Mouse (Mus musculus): ENCODE measurements around the gene Ly86. TPM values are rescaled to one million over a fixed set of nuclear protein-coding genes. Genes with fewer than 3 reads are reported as not detected.

The Ly86 gene
- polyA plus RNA-seq, 1 experiment from 2014 or later = 5.8 TPM

DNA sequence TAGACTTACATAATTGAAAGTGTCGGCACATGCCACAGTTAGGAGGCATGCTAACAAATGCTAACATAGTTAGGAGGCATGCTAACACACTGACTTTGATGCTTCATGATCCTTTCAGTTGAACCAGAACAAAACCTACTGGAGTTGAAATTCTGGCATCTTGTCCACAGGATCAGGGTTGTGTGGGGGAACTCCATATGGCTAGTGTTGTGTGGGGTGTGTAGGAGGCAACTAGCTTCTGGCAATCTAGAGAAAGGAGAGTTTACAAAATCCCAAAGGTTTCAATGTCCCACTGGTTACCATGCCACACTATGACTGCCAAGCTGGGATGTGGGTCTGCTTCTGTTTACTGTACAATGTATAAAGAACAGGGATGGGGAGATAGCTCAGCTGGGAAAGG lies 70.7 kb downstream of the Ly86 start:
- Histone ChIP-seq H3K4me2 (replicated peaks) (no peak overlapping the region), H3K9ac (replicated peaks) (no peak overlapping the region), H3K4me3 (no peak overlapping the region), H3K27me3 (0 out of 2 replicates have a peak, but pooled peaks cover 6% of the 10 kb centered on the region), H3K36me3 (no peaks in the 10 kb centered on the region), H3K4me1 (no peaks in the 10 kb centered on the region), H3K9me3 (no peaks in the 10 kb centered on the region), H3K27ac (replicated peaks) (no peak overlapping the region)
- WGBS = 92% methylated on average over 1 of the region's 1 CpGs
- ATAC-seq (ENCODE audit: low FRiP score, low read depth) = no peak

DNA sequence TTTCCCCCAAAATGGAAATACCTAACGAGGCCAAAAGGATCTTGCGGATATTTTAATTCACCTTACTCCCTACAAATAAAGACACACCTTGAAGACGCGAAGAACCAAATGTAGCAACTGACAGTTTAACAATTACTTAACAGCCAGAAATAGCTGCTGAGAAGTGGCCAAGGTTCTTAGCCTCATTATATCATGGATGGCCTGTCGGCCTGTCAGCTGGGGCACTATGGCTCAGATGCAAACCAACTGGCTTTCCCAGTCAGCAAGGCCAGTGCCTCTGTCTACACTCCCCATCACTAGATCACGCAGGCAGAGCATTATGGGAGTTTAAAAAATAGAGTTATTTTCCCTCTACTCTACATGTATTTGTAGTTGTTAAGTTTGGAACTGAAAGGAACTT lies 78.4 kb downstream of the Ly86 start:
- no peak for ATAC-seq (ENCODE audit: low FRiP score, low read depth)
- Histone ChIP-seq H3K4me3 (no peak overlapping the region), H3K9me3 (0 out of 2 replicates have a peak, but pooled peaks cover 4% of the 10 kb centered on the region), H3K9ac (replicated peaks) (no peak overlapping the region), H3K36me3 (no peaks in the 10 kb centered on the region), H3K4me1 (no peaks in the 10 kb centered on the region), H3K27me3 (no peaks in the 10 kb centered on the region; the same call in 1 of the 2 replicates), H3K4me2 (replicated peaks) (no peak overlapping the region), H3K27ac (replicated peaks) (no peak overlapping the region)
- WGBS = 93% methylated on average over 6 of the region's 6 CpGs

DNA sequence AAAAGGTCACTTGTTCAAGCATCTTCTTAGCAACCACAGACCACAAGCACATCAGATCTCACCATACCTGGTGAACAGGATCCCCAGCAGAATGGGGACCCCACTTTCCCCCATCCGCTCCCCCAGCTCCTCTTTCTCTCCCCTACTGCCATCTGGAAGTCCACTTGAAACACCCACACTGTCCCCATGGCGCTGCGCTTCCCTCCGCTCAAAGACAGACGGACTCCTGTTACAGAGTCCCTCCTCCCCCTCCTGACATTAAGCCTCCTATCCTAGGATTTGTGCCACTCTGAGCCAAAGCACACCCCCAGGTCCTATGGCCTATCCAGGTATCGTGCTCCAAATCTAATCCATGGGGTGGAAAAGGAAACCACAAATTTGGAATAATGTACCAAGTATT lies 79.9 kb downstream of the Ly86 start:
- no peak for ATAC-seq (ENCODE audit: low FRiP score, low read depth)
- Histone ChIP-seq H3K27ac (replicated peaks) (no peak overlapping the region), H3K4me3 (no peak overlapping the region), H3K4me2 (replicated peaks) (no peak overlapping the region), H3K9ac (replicated peaks) (no peak overlapping the region), H3K4me1 (no peaks in the 10 kb centered on the region), H3K27me3 (no peaks in the 10 kb centered on the region; the same call in 1 of the 2 replicates), H3K9me3 (0 out of 2 replicates have a peak, but pooled peaks cover 4% of the 10 kb centered on the region), H3K36me3 (no peaks in the 10 kb centered on the region)
- 96% methylated on average over 6 of the region's 6 CpGs for WGBS

DNA sequence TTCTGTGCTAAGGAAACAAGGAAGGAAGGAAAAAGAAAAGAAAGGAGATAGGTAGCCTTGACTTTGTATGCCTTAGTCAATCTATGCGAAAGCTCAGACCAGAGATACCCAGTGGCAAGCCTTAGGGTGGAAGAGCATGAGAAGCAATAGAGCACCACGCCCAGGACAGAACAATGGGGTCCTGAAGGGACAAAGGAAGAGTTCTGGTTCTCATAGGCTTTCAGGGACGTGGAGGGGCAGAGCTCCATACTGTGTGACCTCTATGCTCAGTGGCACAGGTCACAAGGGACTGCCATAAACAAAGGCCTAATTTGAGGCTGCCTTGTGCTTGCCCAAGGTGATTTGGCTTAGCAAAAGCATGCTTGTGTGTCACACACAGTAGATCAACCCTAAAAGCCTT lies 80.4 kb downstream of the Ly86 start:
- Histone ChIP-seq H3K27ac (replicated peaks) (no peak overlapping the region), H3K9me3 (0 out of 2 replicates have a peak, but pooled peaks cover 4% of the 10 kb centered on the region), H3K27me3 (no peaks in the 10 kb centered on the region; the same call in 1 of the 2 replicates), H3K4me1 (no peaks in the 10 kb centered on the region), H3K4me2 (replicated peaks) (no peak overlapping the region), H3K4me3 (no peak overlapping the region), H3K9ac (replicated peaks) (no peak overlapping the region), H3K36me3 (no peaks in the 10 kb centered on the region)
- WGBS = 69% methylated on average over 3 of the region's 3 CpGs
- no peak for ATAC-seq (ENCODE audit: low FRiP score, low read depth)

DNA sequence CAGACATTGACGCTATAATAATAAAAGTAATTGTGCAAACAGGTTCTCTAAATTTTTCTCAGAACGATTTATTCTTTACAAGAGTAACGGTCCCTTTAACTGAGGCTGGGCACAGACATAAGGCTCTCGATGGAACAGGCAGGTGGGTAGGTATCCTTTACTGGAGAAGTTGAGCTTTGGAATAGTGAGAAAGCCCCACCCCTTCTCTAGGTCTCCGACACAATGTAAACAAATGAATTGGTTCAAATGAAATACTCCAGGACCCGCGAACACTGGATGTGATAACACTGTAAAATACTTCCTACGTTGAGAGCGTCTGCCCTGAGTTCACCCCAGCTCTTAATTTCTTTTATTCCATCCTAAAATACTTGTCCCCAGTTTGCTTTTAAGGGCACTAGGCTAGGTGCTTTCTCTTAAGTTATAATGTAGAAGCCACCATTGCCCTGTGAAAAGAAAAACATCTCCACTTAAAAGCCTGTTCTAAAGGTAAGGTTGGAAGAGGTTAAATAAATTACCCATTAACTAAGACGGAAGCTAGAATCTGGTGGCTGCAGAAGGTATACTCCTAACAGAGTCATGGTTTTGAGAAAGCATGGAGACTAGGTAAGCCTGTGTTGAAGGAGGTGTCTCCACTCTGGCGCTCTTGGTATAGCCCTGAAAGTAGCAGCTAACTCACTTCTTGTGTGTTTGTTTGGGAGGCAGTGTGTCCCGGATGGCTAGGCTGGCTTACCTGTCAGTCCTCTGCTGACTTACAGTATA lies 81.7 kb downstream of the Ly86 start:
- WGBS = 87% methylated on average over 12 of the region's 12 CpGs
- ATAC-seq (ENCODE audit: low FRiP score, low read depth) = no peak
- no peaks in the 10 kb centered on the region for H3K27me3 ChIP-seq
- H3K36me3 ChIP-seq = no peaks in the 10 kb centered on the region
- no peak overlapping the region for H3K4me2 ChIP-seq (replicated peaks)
- H3K9me3 ChIP-seq = 0 out of 2 replicates have a peak, but pooled peaks cover 4% of the 10 kb centered on the region
- H3K27ac ChIP-seq (replicated peaks) = no peak overlapping the region
- H3K4me1 ChIP-seq = no peaks in the 10 kb centered on the region
- H3K9ac ChIP-seq (replicated peaks) = no peak overlapping the region
- H3K4me3 ChIP-seq = no peak overlapping the region

DNA sequence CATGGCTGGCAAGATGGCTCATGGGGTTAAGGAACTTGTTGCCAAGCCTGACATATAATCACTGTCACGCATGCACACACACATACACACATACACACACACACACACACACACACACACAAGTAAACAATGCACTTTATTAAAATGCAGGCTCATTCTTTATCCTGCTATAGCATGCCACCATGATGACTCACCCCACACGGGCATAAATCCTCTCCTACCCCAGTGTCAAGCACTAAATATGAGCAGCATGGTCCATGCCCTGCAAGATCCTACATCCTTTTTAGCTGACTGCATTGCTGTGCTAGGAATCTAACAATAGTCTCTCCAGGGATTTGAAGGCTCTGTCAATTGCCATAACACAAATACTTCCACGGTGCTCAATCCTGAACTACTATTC lies 83.5 kb downstream of the Ly86 start:
- H3K9me3 ChIP-seq = 0 out of 2 replicates have a peak, but pooled peaks cover 4% of the 10 kb centered on the region
- no peak overlapping the region for H3K9ac ChIP-seq (replicated peaks)
- no peak overlapping the region for H3K27ac ChIP-seq (replicated peaks)
- no peak for ATAC-seq (ENCODE audit: low FRiP score, low read depth)
- no peak overlapping the region for H3K4me2 ChIP-seq (replicated peaks)
- no peaks in the 10 kb centered on the region for H3K4me1 ChIP-seq
- 75% methylated on average over 3 of the region's 3 CpGs for WGBS
- no peak overlapping the region for H3K4me3 ChIP-seq
- H3K36me3 ChIP-seq = no peaks in the 10 kb centered on the region
- peaks cover 10% of the 10 kb centered on the region for H3K27me3 ChIP-seq

DNA sequence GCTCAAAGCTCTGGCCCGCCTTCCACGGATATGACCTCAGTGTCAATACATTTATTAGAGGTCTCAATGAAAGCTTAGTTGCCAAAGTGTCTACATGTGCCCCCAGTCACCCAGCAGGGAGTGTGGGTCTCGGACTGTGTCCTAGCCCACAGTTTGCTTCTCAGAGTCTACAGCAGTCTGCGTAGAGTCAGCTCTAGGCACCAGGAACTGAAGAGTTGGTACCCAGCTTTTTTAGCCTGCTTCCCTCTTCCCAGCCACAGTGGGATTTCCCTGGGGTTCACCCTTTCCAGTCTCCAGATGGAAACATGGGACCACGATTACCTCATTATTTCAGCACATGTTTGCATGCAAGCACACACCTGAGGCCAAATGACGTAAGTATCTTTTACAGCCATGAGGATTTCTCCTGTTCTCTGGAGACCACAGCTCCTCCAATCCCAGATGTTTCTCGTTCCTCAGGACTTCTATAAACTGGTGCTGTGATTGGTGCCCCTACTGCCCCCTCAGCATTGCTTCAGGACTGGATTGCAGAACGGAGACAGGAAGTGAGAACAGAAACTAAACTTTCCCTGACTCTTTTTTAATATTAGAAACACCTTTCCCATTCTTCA lies 84.8 kb downstream of the Ly86 start:
- Histone ChIP-seq H3K27me3 (peaks cover 10% of the 10 kb centered on the region), H3K36me3 (no peaks in the 10 kb centered on the region), H3K9ac (replicated peaks) (no peak overlapping the region), H3K4me1 (no peaks in the 10 kb centered on the region), H3K9me3 (no peaks in the 10 kb centered on the region), H3K27ac (replicated peaks) (no peak overlapping the region), H3K4me3 (no peak overlapping the region), H3K4me2 (replicated peaks) (no peak overlapping the region)
- ATAC-seq (ENCODE audit: low FRiP score, low read depth) = no peak
- WGBS = 75% methylated on average over 8 of the region's 8 CpGs

DNA sequence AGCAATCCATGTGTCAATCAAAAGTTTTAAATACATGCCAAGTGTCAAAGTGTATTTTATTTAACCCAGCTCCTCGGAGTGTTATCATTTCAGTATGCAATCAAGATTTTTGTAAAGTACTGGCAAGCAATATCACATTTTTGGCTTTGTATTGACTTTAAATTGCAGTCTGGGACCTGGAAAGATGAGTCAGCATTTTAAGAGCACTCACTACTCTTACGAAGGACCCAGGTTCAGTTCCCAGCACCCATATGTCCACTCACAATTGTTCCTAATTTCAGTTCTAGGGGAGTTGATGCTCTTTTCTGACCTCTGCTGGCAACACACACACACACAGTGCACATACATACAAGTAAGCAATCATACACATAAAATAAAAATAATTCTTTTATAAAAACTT lies 86.7 kb downstream of the Ly86 start:
- 98% methylated on average over 2 of the region's 2 CpGs for WGBS
- no peak for ATAC-seq (ENCODE audit: low FRiP score, low read depth)
- H3K27ac ChIP-seq (replicated peaks) = no peak overlapping the region

DNA sequence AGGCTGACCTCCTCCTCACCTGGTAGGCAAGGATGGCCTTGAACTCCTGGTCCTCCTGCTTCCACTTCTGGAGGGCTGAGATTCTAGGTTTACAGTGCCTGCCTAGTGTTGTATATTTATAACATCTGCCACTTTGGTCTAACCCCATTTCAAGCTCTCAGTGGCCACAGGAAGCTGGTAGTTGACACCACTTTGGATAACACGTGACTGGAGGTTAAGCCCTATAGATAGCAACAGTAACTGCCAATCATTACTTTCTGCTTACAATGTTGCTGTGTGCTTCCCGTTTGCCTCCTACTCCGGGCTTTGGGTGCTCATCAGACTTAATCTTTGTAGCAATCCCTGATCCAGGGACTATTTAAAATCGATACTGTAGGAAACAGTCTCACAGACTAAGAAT lies 87.6 kb downstream of the Ly86 start:
- H3K9ac ChIP-seq (replicated peaks) = no peak overlapping the region
- H3K9me3 ChIP-seq = no peaks in the 10 kb centered on the region
- 41% methylated on average over 4 of the region's 4 CpGs for whole genome bisulfite sequencing
- no peak for ATAC-seq (ENCODE audit: low FRiP score, low read depth)
- no peaks in the 10 kb centered on the region for H3K4me1 ChIP-seq
- H3K27ac ChIP-seq (replicated peaks) = no peak overlapping the region
- no peak overlapping the region for H3K4me3 ChIP-seq
- H3K36me3 ChIP-seq = no peaks in the 10 kb centered on the region
- peaks cover 33% of the 10 kb centered on the region for H3K27me3 ChIP-seq
- no peak overlapping the region for H3K4me2 ChIP-seq (replicated peaks)

More for the DNA sequence above, 86.7 kb downstream of the Ly86 start:
- H3K4me1 ChIP-seq = no peaks in the 10 kb centered on the region
- H3K4me3 ChIP-seq = no peak overlapping the region
- H3K9ac ChIP-seq (replicated peaks) = no peak overlapping the region
- no peaks in the 10 kb centered on the region for H3K9me3 ChIP-seq
- no peaks in the 10 kb centered on the region for H3K36me3 ChIP-seq
- peaks cover 25% of the 10 kb centered on the region for H3K27me3 ChIP-seq
- H3K4me2 ChIP-seq (replicated peaks) = no peak overlapping the region

DNA sequence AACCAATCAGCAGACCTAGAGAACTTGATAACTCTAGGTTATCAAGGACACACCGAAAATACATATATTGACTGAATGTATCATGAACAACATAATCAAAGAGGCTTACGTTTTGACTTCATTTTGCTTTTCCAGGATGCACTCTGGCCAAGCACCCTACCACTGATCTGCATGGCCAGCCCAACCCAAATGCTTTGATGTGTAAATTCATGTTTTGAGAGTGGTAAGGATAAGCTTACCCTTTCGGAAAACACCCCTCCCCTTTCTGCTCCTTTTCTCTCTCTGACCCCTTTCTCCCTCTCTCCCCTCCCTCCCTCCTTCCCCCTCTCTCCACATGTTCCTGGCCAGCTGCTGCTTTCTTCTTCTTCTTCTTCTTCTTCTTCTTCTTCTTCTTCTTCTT lies 88.1 kb downstream of the Ly86 start:
- WGBS = 35% methylated on average over 3 of the region's 3 CpGs
- no peak overlapping the region for H3K4me3 ChIP-seq
- H3K36me3 ChIP-seq = no peaks in the 10 kb centered on the region
- no peak overlapping the region for H3K4me2 ChIP-seq (replicated peaks)
- H3K4me1 ChIP-seq = no peaks in the 10 kb centered on the region
- H3K9me3 ChIP-seq = no peaks in the 10 kb centered on the region
- no peak for ATAC-seq (ENCODE audit: low FRiP score, low read depth)
- no peak overlapping the region for H3K27ac ChIP-seq (replicated peaks)
- H3K27me3 ChIP-seq = peaks cover 37% of the 10 kb centered on the region
- no peak overlapping the region for H3K9ac ChIP-seq (replicated peaks)

DNA sequence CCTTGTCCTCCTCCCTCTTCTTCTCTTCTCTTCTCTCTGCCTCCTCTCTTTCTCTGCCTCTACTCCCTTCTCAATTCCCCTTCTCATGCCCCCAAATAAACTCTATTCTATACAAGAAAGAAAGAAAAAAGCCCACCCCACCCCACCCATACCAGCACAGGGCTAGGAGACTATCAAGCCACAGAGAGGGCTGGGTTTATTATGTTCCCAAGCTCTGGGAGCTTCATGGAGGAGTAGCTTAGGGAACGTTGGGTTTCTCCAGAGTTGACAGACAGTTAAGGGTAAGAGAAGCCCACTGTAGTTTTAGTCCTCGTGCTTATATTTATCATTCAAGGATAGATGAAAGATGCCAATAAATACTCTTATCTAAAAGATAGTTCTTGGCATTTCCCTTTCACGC lies 88.7 kb downstream of the Ly86 start:
- Histone ChIP-seq H3K4me3 (no peak overlapping the region), H3K4me2 (replicated peaks) (no peak overlapping the region), H3K27me3 (peaks cover 42% of the 10 kb centered on the region), H3K36me3 (no peaks in the 10 kb centered on the region), H3K27ac (replicated peaks) (no peak overlapping the region), H3K9ac (replicated peaks) (no peak overlapping the region), H3K4me1 (no peaks in the 10 kb centered on the region), H3K9me3 (no peaks in the 10 kb centered on the region)
- WGBS = 12% methylated on average over 3 of the region's 3 CpGs
- ATAC-seq (ENCODE audit: low FRiP score, low read depth) = no peak

DNA sequence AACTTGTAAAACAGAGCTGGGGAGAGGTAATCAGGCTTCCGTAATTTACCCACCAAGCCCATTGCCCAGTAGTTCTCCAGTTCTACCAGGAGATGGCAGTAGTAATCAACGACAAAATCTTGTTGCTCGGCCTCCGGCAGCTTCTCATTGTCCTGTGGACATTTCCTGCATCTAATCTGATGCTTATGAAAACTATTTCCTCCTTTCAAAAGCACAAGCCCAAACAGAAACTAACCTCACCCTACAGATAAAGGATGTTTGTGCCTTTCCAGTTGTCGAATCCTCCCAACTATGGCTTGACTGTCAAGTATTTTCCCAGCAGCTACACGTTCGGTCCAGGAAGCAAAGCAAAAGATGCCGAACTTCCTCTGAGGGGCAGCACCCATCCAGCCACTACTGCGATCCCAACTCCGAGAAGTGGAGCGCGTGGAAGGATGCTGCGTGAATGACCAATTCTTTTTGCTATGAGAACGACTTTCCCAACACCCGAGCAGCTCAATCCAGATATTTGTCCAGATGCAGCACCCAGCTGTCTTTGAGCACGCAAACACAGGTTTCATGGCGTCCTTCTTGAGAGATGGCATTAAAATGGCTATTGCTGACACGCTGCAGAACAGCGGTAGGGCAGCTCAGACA lies 89.2 kb downstream of the Ly86 start:
- H3K27ac ChIP-seq (replicated peaks) = no peak overlapping the region
- ATAC-seq (ENCODE audit: low FRiP score, low read depth) = peak; percentile 54; the same call in 1 of the 2 replicates
- H3K27me3 ChIP-seq = peaks cover 45% of the 10 kb centered on the region

More for the DNA sequence above, 89.2 kb downstream of the Ly86 start:
- H3K4me2 ChIP-seq (replicated peaks) = peak overlapping the region; percentile 66
- under 1% methylated on average over 19 of the region's 19 CpGs for WGBS
- H3K9ac ChIP-seq (replicated peaks) = peak overlapping the region; percentile 32; the same call in 1 of the 2 replicates
- H3K4me1 ChIP-seq = no peaks in the 10 kb centered on the region
- H3K9me3 ChIP-seq = no peaks in the 10 kb centered on the region
- peak overlapping the region; percentile 45 for H3K4me3 ChIP-seq
- no peaks in the 10 kb centered on the region for H3K36me3 ChIP-seq
